Mouse (Mus musculus) heart, embryonic 16.5 days (tissue): ENCODE data around the gene Fbxw21. TPM values are rescaled to one million over a fixed set of nuclear protein-coding genes. Genes with fewer than 3 reads are reported as not detected.

Experiments
- ATAC-seq: fragments of 200-750 bp; cut with Nextera tagmentation; replicated peaks from 2 replicates; pipeline ENCODE4 v1.8.0; 2017; ENCODE audit warnings: moderate number of reproducible peaks; ENCODE audit not compliant: insufficient read depth, low FRiP score; ENCODE audit errors: extremely low read depth
- H3K27ac ChIP-seq: fragments of 300-500 bp; sonication (generic); 2 replicates; pipeline ENCODE4 v1.5.1; 2014; ENCODE audit warnings: mild to moderate bottlenecking, low read length, control low read depth, moderate library complexity
- H3K27me3 ChIP-seq: fragments of 300-500 bp; sonication (generic); 2 replicates; pipeline ENCODE4 v1.6.1; 2014; ENCODE audit warnings: low read length, mixed read lengths; ENCODE audit not compliant: control insufficient read depth, insufficient read depth
- H3K36me3 ChIP-seq: fragments of 300-500 bp; sonication (generic); 2 replicates; pipeline ENCODE4 v1.6.1; 2014; ENCODE audit not compliant: control insufficient read depth, insufficient read depth
- H3K4me1 ChIP-seq: fragments of 300-500 bp; sonication (generic); 2 replicates; pipeline ENCODE4 v1.6.1; 2014; ENCODE audit warnings: low read length, mixed read lengths; ENCODE audit not compliant: control insufficient read depth, insufficient read depth
- H3K4me2 ChIP-seq: fragments of 300-500 bp; sonication (generic); 2 replicates; pipeline ENCODE4 v1.6.1; 2014; ENCODE audit warnings: low read depth, mild to moderate bottlenecking, control low read depth, low read length
- H3K4me3 ChIP-seq: fragments of 300-500 bp; sonication (generic); 2 replicates; pipeline ENCODE4 v1.5.1; 2014; ENCODE audit warnings: mild to moderate bottlenecking, control low read depth, low read length
- H3K9ac ChIP-seq: fragments of 300-500 bp; sonication (generic); 2 replicates; pipeline ENCODE4 v1.6.1; 2014; ENCODE audit warnings: low read length, control low read depth
- H3K9me3 ChIP-seq: fragments of 300-500 bp; sonication (generic); replicated peaks from 2 replicates; pipeline ENCODE4 v1.6.1; 2016; ENCODE audit warnings: low read length; ENCODE audit not compliant: control insufficient read depth
- WGBS: fragments of 180-500 bp; shearing (Covaris S2); extraction: QIAGEN DNeasy Blood & Tissue Kit; methylation state at CpG from one replicate; pipeline ENCODE4 v1.1.7; 2014; 5-methylcytosine and 5-hydroxymethylcytosine counted together
- polyA plus RNA-seq: library from polyadenylated mRNA; unstranded; fragments of >200 nt; fragmentation: Nextera tagmentation; extraction: Ambion mirVana; gene quantifications from 2 replicates; pipeline ENCODE4 v1.2.1, GENCODE M21; 2015

The Fbxw21 gene
- polyA plus RNA-seq, 1 experiment from 2014 or later: not detected

DNA sequence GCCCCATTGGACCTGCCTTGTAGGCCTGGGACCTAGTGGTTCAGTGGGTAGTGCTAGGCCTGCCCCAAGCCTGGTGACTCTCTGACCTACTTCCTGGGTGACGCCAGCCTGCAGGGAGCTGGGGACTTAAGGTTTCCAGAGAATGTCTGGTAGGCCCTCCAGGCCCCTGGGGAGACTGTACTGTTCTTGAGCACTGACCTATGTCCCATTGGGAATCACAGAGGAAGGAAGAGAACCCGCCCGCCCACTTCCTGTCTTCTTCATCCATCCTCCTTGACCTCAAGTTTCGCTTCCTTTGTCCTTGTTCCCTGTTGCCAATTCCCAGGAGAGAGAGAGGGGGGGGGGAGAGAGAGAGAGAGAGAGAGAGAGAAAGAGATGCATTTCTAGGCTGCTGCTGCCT lies 43.7 kb downstream of the Fbxw21 start:
- H3K4me2 ChIP-seq: no peak overlapping the region
- no peak overlapping the region for H3K4me3 ChIP-seq
- WGBS: 81% methylated on average over 4 of the region's 4 CpGs
- H3K36me3 ChIP-seq: peaks cover 46% of the 10 kb centered on the region
- no peak overlapping the region for H3K9ac ChIP-seq
- ATAC-seq: no peak
- no peak overlapping the region for H3K27ac ChIP-seq
- no peaks in the 10 kb centered on the region for H3K27me3 ChIP-seq
- peaks cover 4% of the 10 kb centered on the region; the same call in 1 of the 2 replicates for H3K4me1 ChIP-seq
- H3K9me3 ChIP-seq: no peaks in the 10 kb centered on the region

DNA sequence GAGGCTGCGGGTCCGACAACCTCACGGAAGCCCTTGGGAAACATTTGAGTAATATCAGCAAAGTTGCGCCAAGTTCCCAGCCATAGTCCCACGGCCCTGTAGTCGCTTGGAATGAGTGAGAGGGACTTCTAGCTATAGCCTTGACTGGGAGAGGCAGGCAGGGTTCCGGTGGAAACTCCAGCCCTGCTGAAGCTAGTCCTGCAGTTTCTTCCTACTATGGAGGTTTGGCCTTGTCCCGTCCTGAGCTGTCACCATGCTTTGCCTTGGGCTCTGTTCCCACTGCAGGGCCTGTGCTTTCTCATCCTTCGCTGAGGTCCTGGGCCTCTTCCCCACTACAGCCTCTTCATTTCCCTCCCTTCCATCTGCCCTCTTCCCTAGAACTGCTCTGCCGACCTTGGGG lies 45.6 kb downstream of the Fbxw21 start:
- ATAC-seq: no peak
- Histone ChIP-seq H3K4me3 (no peak overlapping the region), H3K27ac (no peak overlapping the region), H3K9ac (no peak overlapping the region), H3K36me3 (peaks cover 64% of the 10 kb centered on the region), H3K4me2 (no peak overlapping the region), H3K4me1 (no peaks in the 10 kb centered on the region), H3K9me3 (no peaks in the 10 kb centered on the region), H3K27me3 (no peaks in the 10 kb centered on the region)
- 87% methylated on average over 10 of the region's 10 CpGs for WGBS

DNA sequence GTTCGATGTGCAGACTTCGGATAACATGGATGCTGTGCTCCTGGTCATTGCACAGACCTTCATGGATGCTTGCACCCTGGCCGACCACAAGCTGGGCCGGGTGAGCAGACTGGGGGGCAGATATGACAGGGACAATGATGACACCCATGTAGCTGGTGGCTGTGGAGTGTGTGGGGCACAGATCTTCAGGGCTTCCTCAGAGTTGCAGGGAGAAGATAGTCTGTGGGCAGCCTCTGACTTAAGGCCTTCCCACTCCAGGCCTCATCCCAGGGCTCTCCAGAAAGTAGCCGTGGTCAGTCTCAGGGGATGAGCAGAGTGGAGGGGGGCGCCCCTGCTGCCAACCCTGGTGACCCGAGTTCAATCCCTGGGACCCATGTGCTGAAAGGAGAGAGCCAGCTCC lies 47.0 kb downstream of the Fbxw21 start:
- Histone ChIP-seq H3K9me3 (no peaks in the 10 kb centered on the region), H3K4me2 (no peak overlapping the region), H3K27ac (no peak overlapping the region), H3K36me3 (peaks cover 75% of the 10 kb centered on the region), H3K4me1 (no peaks in the 10 kb centered on the region), H3K9ac (no peak overlapping the region), H3K4me3 (no peak overlapping the region), H3K27me3 (no peaks in the 10 kb centered on the region)
- 89% methylated on average over 7 of the region's 7 CpGs for WGBS
- no peak for ATAC-seq

DNA sequence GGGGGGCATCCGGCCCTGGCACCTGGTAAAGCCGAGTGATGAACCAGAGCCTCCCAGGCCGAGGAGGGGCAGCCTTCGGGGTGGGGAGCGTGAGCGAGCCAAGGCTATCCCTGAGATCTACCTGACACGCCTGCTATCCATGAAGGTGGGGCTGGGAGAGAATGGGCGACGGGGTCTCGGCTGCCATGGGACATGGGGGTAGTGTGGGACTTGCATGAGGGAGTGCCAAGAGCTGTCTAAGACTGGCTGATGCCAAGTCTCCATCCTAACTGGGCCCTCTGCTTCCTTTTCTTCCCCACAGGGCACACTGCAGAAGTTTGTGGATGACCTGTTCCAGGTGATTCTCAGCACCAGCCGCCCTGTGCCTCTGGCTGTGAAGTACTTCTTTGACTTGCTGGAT lies 47.6 kb downstream of the Fbxw21 start:
- 92% methylated on average over 11 of the region's 11 CpGs for WGBS

DNA sequence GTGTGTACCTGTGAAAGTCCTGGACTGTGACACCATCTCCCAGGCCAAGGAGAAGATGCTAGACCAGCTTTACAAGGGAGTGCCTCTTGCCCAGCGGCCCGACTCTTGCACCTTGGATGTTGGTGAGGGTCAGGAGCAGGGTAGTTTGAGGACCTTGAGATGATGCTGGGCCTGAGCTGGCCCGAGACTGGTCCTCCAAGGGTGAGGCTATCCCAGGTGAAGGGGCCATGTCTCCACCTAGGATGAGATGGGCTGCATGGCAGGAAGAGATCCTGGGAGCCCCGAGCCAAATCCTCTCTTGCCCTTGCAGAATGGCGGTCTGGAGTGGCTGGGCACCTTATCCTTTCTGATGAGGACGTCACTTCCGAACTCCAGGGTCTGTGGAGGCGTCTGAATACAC lies 48.5 kb downstream of the Fbxw21 start:
- no peak overlapping the region for H3K9ac ChIP-seq
- no peaks in the 10 kb centered on the region for H3K27me3 ChIP-seq
- H3K4me3 ChIP-seq: no peak overlapping the region
- peaks cover 82% of the 10 kb centered on the region for H3K36me3 ChIP-seq
- no peak for ATAC-seq
- H3K4me2 ChIP-seq: no peak overlapping the region
- H3K9me3 ChIP-seq: no peaks in the 10 kb centered on the region
- H3K27ac ChIP-seq: no peak overlapping the region
- WGBS: 87% methylated on average over 8 of the region's 8 CpGs
- no peaks in the 10 kb centered on the region for H3K4me1 ChIP-seq

More for the DNA sequence above, 47.6 kb downstream of the Fbxw21 start:
- H3K4me2 ChIP-seq: no peak overlapping the region
- no peaks in the 10 kb centered on the region for H3K4me1 ChIP-seq
- no peaks in the 10 kb centered on the region for H3K9me3 ChIP-seq
- no peak overlapping the region for H3K4me3 ChIP-seq
- peaks cover 81% of the 10 kb centered on the region for H3K36me3 ChIP-seq
- no peak overlapping the region for H3K27ac ChIP-seq
- no peak overlapping the region for H3K9ac ChIP-seq
- ATAC-seq: no peak
- H3K27me3 ChIP-seq: no peaks in the 10 kb centered on the region

DNA sequence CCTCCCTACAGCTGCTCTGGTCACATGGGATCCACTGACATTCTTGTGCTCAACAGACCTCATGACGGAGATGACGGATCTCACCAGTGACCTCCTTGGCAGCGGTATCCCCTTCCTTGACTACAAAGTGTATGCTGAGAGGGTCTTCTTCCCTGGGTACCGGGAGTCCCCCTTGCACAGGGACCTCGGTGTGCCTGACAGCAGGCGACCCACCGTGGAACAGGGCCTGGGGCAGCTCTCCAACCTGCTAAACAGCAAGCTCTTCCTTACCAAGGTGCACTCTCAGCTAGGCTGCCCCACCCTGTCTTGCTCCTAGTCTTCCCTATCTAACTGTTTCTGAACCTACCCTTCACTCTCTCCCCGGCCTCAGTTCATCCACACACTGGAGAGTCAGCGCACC lies 50.2 kb downstream of the Fbxw21 start:
- Histone ChIP-seq H3K4me3 (no peak overlapping the region), H3K4me1 (no peaks in the 10 kb centered on the region), H3K36me3 (peaks cover 81% of the 10 kb centered on the region), H3K27ac (no peak overlapping the region), H3K27me3 (no peaks in the 10 kb centered on the region), H3K4me2 (no peak overlapping the region), H3K9me3 (no peaks in the 10 kb centered on the region), H3K9ac (no peak overlapping the region)
- ATAC-seq: no peak
- 86% methylated on average over 9 of the region's 9 CpGs for WGBS

DNA sequence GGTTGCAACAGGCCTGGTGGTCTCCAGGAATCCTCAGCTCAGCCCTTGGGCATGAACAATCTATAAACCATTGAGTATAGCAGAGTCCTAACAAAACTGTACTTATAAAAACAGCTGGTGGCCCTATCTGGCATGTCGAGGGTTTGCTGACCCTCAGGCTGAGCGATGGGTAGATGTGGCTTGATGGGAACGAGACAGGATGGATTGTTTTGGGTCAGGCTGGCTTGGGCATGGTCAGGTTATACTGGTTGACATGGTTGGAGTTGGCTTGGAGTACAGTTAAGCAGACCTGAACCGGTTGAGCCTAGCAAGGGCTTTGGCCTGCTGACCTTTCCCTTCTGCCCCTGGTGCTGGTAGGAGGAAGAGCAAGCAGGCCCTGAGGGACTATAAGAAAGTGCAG lies 50.7 kb downstream of the Fbxw21 start:
- Histone ChIP-seq H3K36me3 (peaks cover 81% of the 10 kb centered on the region), H3K4me1 (no peaks in the 10 kb centered on the region), H3K9me3 (no peaks in the 10 kb centered on the region), H3K4me3 (no peak overlapping the region), H3K9ac (no peak overlapping the region), H3K27ac (no peak overlapping the region), H3K4me2 (no peak overlapping the region), H3K27me3 (no peaks in the 10 kb centered on the region)
- WGBS: 82% methylated on average over 4 of the region's 4 CpGs
- ATAC-seq: no peak

DNA sequence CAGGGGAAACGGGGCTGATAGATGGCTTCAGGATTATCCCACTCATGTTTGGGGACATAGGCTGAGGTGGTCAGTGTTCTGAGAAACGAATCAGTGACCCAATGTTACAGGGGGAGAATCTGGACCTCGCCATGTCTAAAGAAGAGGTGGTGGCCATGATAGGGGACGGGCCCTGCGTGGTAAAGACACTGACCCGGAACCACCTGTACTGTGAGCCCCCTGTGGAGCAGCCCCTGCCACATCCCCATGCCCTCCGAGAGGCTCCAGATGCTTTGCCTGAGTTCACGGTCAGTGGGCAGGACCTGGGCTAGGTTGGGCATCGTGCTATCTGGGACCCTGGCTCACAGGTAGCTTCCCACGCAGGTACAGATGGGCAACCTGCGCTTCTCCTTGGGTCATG lies 51.6 kb downstream of the Fbxw21 start:
- Histone ChIP-seq H3K4me1 (peaks cover 5% of the 10 kb centered on the region), H3K9ac (no peak overlapping the region), H3K27ac (no peak overlapping the region), H3K4me2 (no peak overlapping the region), H3K4me3 (no peak overlapping the region), H3K9me3 (no peaks in the 10 kb centered on the region), H3K27me3 (no peaks in the 10 kb centered on the region), H3K36me3 (peaks cover 82% of the 10 kb centered on the region)
- WGBS: 93% methylated on average over 11 of the region's 11 CpGs
- no peak for ATAC-seq

DNA sequence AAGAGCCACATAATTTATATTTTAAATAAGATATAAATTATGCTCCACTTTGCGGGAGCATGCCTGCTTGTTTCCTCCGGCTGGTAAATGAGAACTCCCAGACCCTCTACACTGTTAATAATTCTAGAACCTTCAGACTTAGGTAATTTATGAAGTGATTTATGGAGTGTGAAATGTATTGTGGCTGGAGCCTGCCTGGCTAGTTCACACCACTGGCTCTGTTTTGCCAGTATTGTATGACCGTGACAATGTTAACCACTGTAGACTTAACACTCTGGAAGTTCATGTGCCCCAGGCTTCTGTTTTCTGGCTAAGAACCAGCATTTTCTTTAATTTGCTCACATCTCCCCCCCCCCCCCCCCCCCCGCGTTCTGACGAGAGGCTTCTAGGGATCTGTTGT lies 54.5 kb downstream of the Fbxw21 start:
- H3K4me1 ChIP-seq: peaks cover 23% of the 10 kb centered on the region
- no peak overlapping the region for H3K9ac ChIP-seq
- 74% methylated on average over 4 of the region's 6 CpGs for WGBS
- H3K4me2 ChIP-seq: no peak overlapping the region
- H3K4me3 ChIP-seq: no peak overlapping the region
- no peak for ATAC-seq
- H3K27me3 ChIP-seq: no peaks in the 10 kb centered on the region
- H3K27ac ChIP-seq: no peak overlapping the region
- H3K36me3 ChIP-seq: peaks cover 59% of the 10 kb centered on the region
- no peaks in the 10 kb centered on the region for H3K9me3 ChIP-seq

DNA sequence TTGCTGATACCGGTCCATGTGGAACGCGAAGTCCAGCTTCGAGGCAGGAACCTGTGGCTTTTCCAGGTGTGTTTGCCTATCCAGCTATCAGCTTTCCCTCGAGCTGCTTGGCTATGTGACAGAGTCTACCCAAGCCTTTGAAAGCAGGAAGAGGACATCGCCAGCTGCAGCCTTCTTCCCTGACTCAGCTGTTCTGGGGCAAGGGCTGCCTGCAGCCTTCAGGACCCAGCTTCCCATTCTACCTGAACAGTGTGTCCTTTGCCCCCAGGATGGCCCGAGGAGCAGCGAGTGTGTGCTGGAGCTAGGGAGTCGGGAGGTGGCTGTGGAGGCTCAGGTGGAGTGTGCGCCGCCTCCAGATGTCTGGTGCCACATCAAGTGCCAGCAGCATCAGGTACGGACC lies 56.2 kb downstream of the Fbxw21 start:
- H3K27ac ChIP-seq: no peak overlapping the region
- 86% methylated on average over 12 of the region's 12 CpGs for WGBS
- peaks cover 28% of the 10 kb centered on the region for H3K4me1 ChIP-seq
- H3K4me2 ChIP-seq: no peak overlapping the region
- 0 out of 2 replicates have a peak overlapping the region, but pooled peaks have one; percentile 12 for H3K9ac ChIP-seq
- no peaks in the 10 kb centered on the region for H3K27me3 ChIP-seq
- H3K9me3 ChIP-seq: no peaks in the 10 kb centered on the region
- ATAC-seq: no peak
- H3K4me3 ChIP-seq: no peak overlapping the region
- H3K36me3 ChIP-seq: peaks cover 46% of the 10 kb centered on the region
